Mouse (Mus musculus) embryonic fibroblast, embryonic 13.5 days (primary cell): ENCODE measurements around the gene Supt6. TPM values are rescaled to one million over a fixed set of nuclear protein-coding genes. Genes with fewer than 3 reads are reported as not detected.
"Not testable (repeated sequence)": the region's sequence is repeated elsewhere in the genome, so short reads cannot be mapped to it uniquely, and the experiment has no call there.

Experiments used
- H3K27ac ChIP-seq: 2 replicates; pipeline ENCODE4 v1.5.1; 2012; ENCODE audit warnings: low read length, control low read depth, inconsistent platforms; ENCODE audit not compliant: insufficient read depth
- H3K4me1 ChIP-seq: 2 replicates; pipeline ENCODE4 v1.6.1; 2011; ENCODE audit warnings: low read length; ENCODE audit not compliant: control insufficient read depth, insufficient read depth
- H3K4me3 ChIP-seq: 2 replicates; pipeline ENCODE4 v1.5.1; 2011; ENCODE audit warnings: mild to moderate bottlenecking, control low read depth, low read length; ENCODE audit not compliant: insufficient read depth
- CTCF ChIP-seq: IDR thresholded peaks from 2 replicates; pipeline ENCODE4 v1.5.1; 2011; ENCODE audit warnings: mild to moderate bottlenecking, control low read depth, low read length, moderate library complexity, borderline replicate concordance; ENCODE audit not compliant: insufficient read depth
- POLR2A ChIP-seq: IDR thresholded peaks from 2 replicates; pipeline ENCODE4 v1.6.1; 2011; ENCODE audit warnings: low read depth, mild to moderate bottlenecking, control low read depth, low read length, moderate library complexity
- polyA plus RNA-seq: library from polyadenylated mRNA; stranded (reverse); fragments of >200 nt; gene quantifications from 2 replicates; pipeline ENCODE4 v1.2.4, GENCODE M21; 2011; ENCODE audit warnings: low read depth; ENCODE audit not compliant: missing spikeins, insufficient read length

Gene Supt6
- polyA plus RNA-seq, 1 experiment, result 56.1 TPM

GRCm38 (mm10) chr11:78188331-78189233, 57.2 kb downstream of the Supt6 start, which contains the start of gene Rab34:
TSS of gene Rab34 (plus strand) at chr11:78188430.
- Histone ChIP-seq H3K27ac (peak within 1 kb of the TSS; percentile 94), H3K4me1 (peaks cover 5% of the 10 kb centered on the region; the same call in 1 of the 2 replicates), H3K4me3 (peak within 1 kb of the TSS; percentile 67)
- TF ChIP-seq POLR2A, result peak; percentile 66
- no peak for TF ChIP-seq CTCF

- not testable (repeated sequence) for H3K4me1 ChIP-seq, H3K27ac ChIP-seq
Measured at GRCm38 (mm10) chr11:78184702-78185101, 61.1 kb downstream of the Supt6 start.

GRCm38 (mm10) chr11:78183884-78184514, 61.8 kb downstream of the Supt6 start:
- H3K4me1 ChIP-seq, result 0 out of 2 replicates have a peak, but pooled peaks cover 5% of the 10 kb centered on the region
- TF ChIP-seq POLR2A (no peak), CTCF (no peak)
- no peak overlapping the region for H3K27ac ChIP-seq
- H3K4me3 ChIP-seq, result no peak overlapping the region; the same call in 1 of the 2 replicates

More at GRCm38 (mm10) chr11:78184702-78185101, 61.1 kb downstream of the Supt6 start:
- H3K4me3 ChIP-seq, result not testable (repeated sequence)

GRCm38 (mm10) chr11:78182961-78183844, 62.6 kb downstream of the Supt6 start, which contains the start of gene Rpl23a:
TSS of gene Rpl23a (minus strand) at chr11:78183584.
- H3K4me1 ChIP-seq, result 0 out of 2 replicates have a peak, but pooled peaks cover 5% of the 10 kb centered on the region
- H3K4me3 ChIP-seq, result peak within 1 kb of the TSS; percentile 86
- peak within 1 kb of the TSS; percentile 88 for H3K27ac ChIP-seq
- TF ChIP-seq POLR2A (peak; percentile 97), CTCF (no peak)

- H3K4me1 ChIP-seq, result 0 out of 2 replicates have a peak, but pooled peaks cover 5% of the 10 kb centered on the region
- H3K27ac ChIP-seq, result peak overlapping the region; percentile 88
- peak overlapping the region; percentile 86 for H3K4me3 ChIP-seq
- TF ChIP-seq POLR2A (peak; percentile 19; the same call in 1 of the 2 replicates), CTCF (no peak)
Measured at GRCm38 (mm10) chr11:78182450-78182849, 63.3 kb downstream of the Supt6 start.

GRCm38 (mm10) chr11:78181830-78182357, 63.9 kb downstream of the Supt6 start:
- H3K27ac ChIP-seq, result peak overlapping the region; percentile 88; the same call in 1 of the 2 replicates
- 0 out of 2 replicates have a peak, but pooled peaks cover 5% of the 10 kb centered on the region for H3K4me1 ChIP-seq
- H3K4me3 ChIP-seq, result peak overlapping the region; percentile 86
- no peak for TF ChIP-seq CTCF
- TF ChIP-seq POLR2A, result peak; percentile 19; the same call in 1 of the 2 replicates

- peak overlapping the region; percentile 2; the same call in 1 of the 2 replicates for H3K27ac ChIP-seq
- TF ChIP-seq CTCF, result no peak
- no peak; the same call in none of the 2 replicates for TF ChIP-seq POLR2A
- H3K4me3 ChIP-seq, result peak overlapping the region; percentile 63; the same call in 1 of the 2 replicates
- H3K4me1 ChIP-seq, result peaks cover 5% of the 10 kb centered on the region; the same call in 1 of the 2 replicates
Measured at GRCm38 (mm10) chr11:78180081-78180761, 65.6 kb downstream of the Supt6 start.

- Histone ChIP-seq H3K4me1 (peaks cover 5% of the 10 kb centered on the region), H3K4me3 (peak overlapping the region; percentile 63), H3K27ac (peak overlapping the region; percentile 86; the same call in 1 of the 2 replicates)
- TF ChIP-seq POLR2A (no peak), CTCF (no peak)
Measured at GRCm38 (mm10) chr11:78179438-78179999, 66.3 kb downstream of the Supt6 start.
